Mouse (Mus musculus): ENCODE data around the gene Rtn3.

DNA sequence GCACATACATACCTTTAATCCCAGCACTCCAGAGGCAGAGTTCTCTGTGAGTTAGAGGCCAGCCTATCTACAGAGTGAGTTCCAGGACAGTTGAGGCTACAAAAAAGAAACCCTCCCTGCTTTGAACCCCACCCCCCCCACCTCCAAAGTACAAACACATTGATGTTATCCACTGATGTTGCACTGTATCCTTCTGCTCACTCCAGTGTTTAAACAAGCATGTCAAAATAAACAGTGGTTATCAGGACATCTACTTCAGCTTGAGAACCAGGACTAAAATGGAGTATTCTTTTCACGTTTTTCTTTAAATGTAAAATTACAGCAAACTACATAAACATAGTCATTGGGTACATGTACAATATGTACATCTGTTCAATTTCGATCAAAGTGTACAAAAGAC lies 38.0 kb downstream of the Rtn3 start:
- TF ChIP-seq CTCF (IDR thresholded peaks at IDR 0.05; ENCODE audit: low read depth, low read length) (no peak), GATA1 (IDR thresholded peaks at IDR 0.05; ENCODE audit: borderline replicate concordance, low read length) (no peak)
